Mouse (Mus musculus) retina, embryonic 14.5 days (tissue): ENCODE data around the gene Reep6.

Experiments
- DNase-seq: peaks from one replicate; pipeline ENCODE4 v3.0.0-alpha.2; 2015; ENCODE audit warnings: low spot score

Gene Reep6

GRCm38 (mm10) chr10:80355431-80355830 lies 25.7 kb downstream of the Reep6 start:
- no peak for DNase-seq

GRCm38 (mm10) chr10:80356001-80356682 lies 26.4 kb downstream of the Reep6 start, which contains the start of gene Plk5:
Gene Plk5, plus strand, starts transcription at chr10:80356459.
- no peak for DNase-seq

- no peak for DNase-seq
These were observed 27.0 kb downstream of the Reep6 start for GRCm38 (mm10) chr10:80356737-80357136.

- no peak for DNase-seq
These were observed 27.6 kb downstream of the Reep6 start for GRCm38 (mm10) chr10:80357336-80357735.

- DNase-seq: peak; percentile 58
These were observed 28.4 kb downstream of the Reep6 start for GRCm38 (mm10) chr10:80357994-80358639.

- no peak for DNase-seq
These were observed 34.0 kb downstream of the Reep6 start for GRCm38 (mm10) chr10:80363734-80364133.

- DNase-seq: no peak
These were observed 36.0 kb downstream of the Reep6 start for GRCm38 (mm10) chr10:80365736-80366135.

GRCm38 (mm10) chr10:80367954-80368353 lies 38.2 kb downstream of the Reep6 start:
- DNase-seq: no peak

GRCm38 (mm10) chr10:80368392-80368791 lies 38.6 kb downstream of the Reep6 start:
- no peak for DNase-seq

- DNase-seq: no peak
These were observed 40.4 kb downstream of the Reep6 start for GRCm38 (mm10) chr10:80369995-80370747.

GRCm38 (mm10) chr10:80371411-80371966 lies 41.7 kb downstream of the Reep6 start:
- peak; percentile 77 for DNase-seq

GRCm38 (mm10) chr10:80371983-80372382 lies 42.2 kb downstream of the Reep6 start:
- no peak for DNase-seq

- no peak for DNase-seq
These were observed 43.0 kb downstream of the Reep6 start for GRCm38 (mm10) chr10:80372706-80373105.

GRCm38 (mm10) chr10:80374063-80374462 lies 44.3 kb downstream of the Reep6 start:
- DNase-seq: peak; percentile 64

- peak; percentile 98 for DNase-seq
These were observed 46.4 kb downstream of the Reep6 start for GRCm38 (mm10) chr10:80376160-80376559.

- no peak for DNase-seq
These were observed 48.0 kb downstream of the Reep6 start for GRCm38 (mm10) chr10:80377716-80378115.

- DNase-seq: no peak
These were observed 53.0 kb downstream of the Reep6 start for GRCm38 (mm10) chr10:80382641-80383365.

- peak; percentile 40 for DNase-seq
These were observed 53.7 kb downstream of the Reep6 start for GRCm38 (mm10) chr10:80383431-80383830.

- DNase-seq: no peak
These were observed 54.4 kb downstream of the Reep6 start for GRCm38 (mm10) chr10:80384115-80384639.

GRCm38 (mm10) chr10:80384709-80385108 lies 55.0 kb downstream of the Reep6 start:
- DNase-seq: no peak

- DNase-seq: peak; percentile 41
These were observed 55.6 kb downstream of the Reep6 start for GRCm38 (mm10) chr10:80385310-80385709.
